Mouse (Mus musculus) ES-Bruce4 (cell line): Measurements from ENCODE around the gene Cdk10. TPM values are rescaled to one million over a fixed set of nuclear protein-coding genes. Genes with fewer than 3 reads are reported as not detected.
"Not testable (repeated sequence)": the region's sequence is repeated elsewhere in the genome, so short reads cannot be mapped to it uniquely, and the experiment has no call there.

Experiments used
- H3K27ac ChIP-seq: 2 replicates; pipeline ENCODE4 v1.5.1; 2012; ENCODE audit warnings: low read length, inconsistent platforms; ENCODE audit not compliant: insufficient read depth
- H3K27me3 ChIP-seq: 2 replicates; pipeline ENCODE4 v1.6.1; 2012; ENCODE audit warnings: mild to moderate bottlenecking, low read length, inconsistent platforms; ENCODE audit not compliant: control insufficient read depth, poor library complexity, insufficient read depth, severe bottlenecking
- H3K36me3 ChIP-seq: 2 replicates; pipeline ENCODE4 v1.6.1; 2012; ENCODE audit warnings: inconsistent platforms, mild to moderate bottlenecking, low read length, moderate library complexity; ENCODE audit not compliant: control insufficient read depth, poor library complexity, insufficient read depth, severe bottlenecking
- H3K4me1 ChIP-seq: one replicate; pipeline ENCODE4 v1.8.1; 2011; ENCODE audit warnings: low read length; ENCODE audit not compliant: control insufficient read depth, insufficient read depth
- H3K4me3 ChIP-seq: 2 replicates; pipeline ENCODE4 v1.5.1; 2011; ENCODE audit warnings: low read depth, mild to moderate bottlenecking, low read length
- H3K9ac ChIP-seq: 2 replicates; pipeline ENCODE4 v1.6.1; 2012; ENCODE audit warnings: low read depth, mild to moderate bottlenecking, inconsistent platforms; ENCODE audit not compliant: poor library complexity, severe bottlenecking
- H3K9me3 ChIP-seq: replicated peaks from 2 replicates; pipeline ENCODE4 v1.6.1; 2012; ENCODE audit warnings: mild to moderate bottlenecking, low read length, inconsistent platforms; ENCODE audit not compliant: control insufficient read depth, poor library complexity, insufficient read depth, severe bottlenecking
- CTCF ChIP-seq: IDR thresholded peaks from one replicate; pipeline ENCODE4 v1.8.1; 2011; ENCODE audit warnings: low read depth, low read length
- EP300 ChIP-seq: IDR thresholded peaks from 2 replicates; pipeline ENCODE4 v1.6.1; 2011; ENCODE audit warnings: low read depth, low read length; ENCODE audit not compliant: insufficient read depth
- POLR2A ChIP-seq: IDR thresholded peaks from one replicate; pipeline ENCODE4 v1.8.1; 2011; ENCODE audit warnings: low read length; ENCODE audit not compliant: insufficient read depth
- polyA plus RNA-seq: library from polyadenylated mRNA; stranded (reverse); fragments of >200 nt; gene quantifications from 2 replicates; pipeline ENCODE4 v1.2.4, GENCODE M21; 2011; ENCODE audit warnings: low read depth; ENCODE audit not compliant: missing spikeins, insufficient read depth, insufficient read length

Cdk10 gene
- polyA plus RNA-seq, 1 experiment, result 34.3 TPM

GRCm38 (mm10) chr8:123228416-123228815 lies 3.8 kb downstream of the Cdk10 start:
- Histone ChIP-seq H3K27me3 (no peaks in the 10 kb centered on the region), H3K36me3 (peaks cover 11% of the 10 kb centered on the region; the same call in 1 of the 2 replicates), H3K9me3 (no peaks in the 10 kb centered on the region), H3K9ac (no peak overlapping the region), H3K4me1 (no peaks in the 10 kb centered on the region), H3K27ac (no peak overlapping the region), H3K4me3 (no peak overlapping the region)
- TF ChIP-seq CTCF, result no peak
- TF ChIP-seq EP300, result no peak
- TF ChIP-seq POLR2A, result no peak

DNA sequence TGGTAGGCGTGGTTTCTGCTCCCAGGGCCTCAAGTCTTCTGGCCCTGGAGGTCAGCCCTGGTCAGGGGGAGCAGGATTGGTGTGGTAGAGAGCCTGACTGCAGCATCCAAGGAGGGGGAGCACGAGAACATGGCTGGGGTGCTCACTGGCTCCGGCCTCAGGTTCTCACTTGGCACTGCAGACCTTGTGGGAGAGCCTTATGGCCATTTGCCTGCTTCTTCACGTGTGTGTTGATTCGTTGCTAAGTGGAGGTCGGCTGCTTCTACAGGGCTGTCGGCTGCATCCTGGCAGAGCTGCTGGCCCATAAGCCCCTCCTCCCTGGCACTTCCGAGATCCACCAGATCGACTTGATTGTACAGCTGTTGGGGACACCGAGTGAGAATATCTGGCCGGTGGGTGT lies 5.7 kb downstream of the Cdk10 start:
- not testable (repeated sequence) for H3K4me1 ChIP-seq

GRCm38 (mm10) chr8:123231742-123232141 lies 7.1 kb downstream of the Cdk10 start:
- no peak overlapping the region for H3K27ac ChIP-seq
- no peaks in the 10 kb centered on the region for H3K9me3 ChIP-seq
- TF ChIP-seq POLR2A, result no peak
- no peak for TF ChIP-seq EP300
- peak; percentile 47 for TF ChIP-seq CTCF
- no peaks in the 10 kb centered on the region for H3K27me3 ChIP-seq
- no peak overlapping the region for H3K4me3 ChIP-seq
- no peaks in the 10 kb centered on the region for H3K4me1 ChIP-seq
- no peak overlapping the region for H3K9ac ChIP-seq
- H3K36me3 ChIP-seq, result peaks cover 11% of the 10 kb centered on the region; the same call in 1 of the 2 replicates

More for the DNA sequence above, 5.7 kb downstream of the Cdk10 start:
- H3K36me3 ChIP-seq, result peaks cover 11% of the 10 kb centered on the region; the same call in 1 of the 2 replicates
- not testable (repeated sequence) for H3K27me3 ChIP-seq, H3K27ac ChIP-seq, H3K4me3 ChIP-seq, H3K9me3 ChIP-seq, H3K9ac ChIP-seq

DNA sequence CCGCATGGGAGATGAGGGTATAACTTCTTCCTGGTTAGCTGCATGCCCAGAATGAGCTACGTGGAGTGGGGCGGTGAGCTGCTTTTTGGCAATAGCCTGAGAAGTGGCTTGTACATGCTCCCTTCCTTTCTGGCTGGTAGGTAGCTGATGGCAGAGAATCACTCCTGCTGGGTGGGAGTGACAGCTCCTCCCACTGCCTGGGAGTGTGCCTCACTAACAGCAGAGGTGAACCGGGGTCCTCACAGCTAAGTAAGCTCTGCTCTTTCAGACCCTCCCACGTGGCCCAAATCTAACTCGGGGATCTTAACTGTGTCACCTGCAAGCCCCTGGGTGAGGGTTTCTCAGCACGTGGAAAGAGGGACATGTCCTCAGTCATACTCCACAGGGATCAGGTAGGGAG lies 7.9 kb downstream of the Cdk10 start:
- Histone ChIP-seq H3K36me3 (peaks cover 4% of the 10 kb centered on the region; the same call in 1 of the 2 replicates), H3K4me3 (no peak overlapping the region), H3K27ac (no peak overlapping the region), H3K9ac (no peak overlapping the region), H3K4me1 (no peaks in the 10 kb centered on the region), H3K27me3 (no peaks in the 10 kb centered on the region), H3K9me3 (no peaks in the 10 kb centered on the region)
- TF ChIP-seq CTCF (no peak), EP300 (no peak), POLR2A (no peak)

- Histone ChIP-seq H3K4me3 (no peak overlapping the region), H3K9me3 (no peaks in the 10 kb centered on the region), H3K27me3 (no peaks in the 10 kb centered on the region), H3K27ac (no peak overlapping the region), H3K4me1 (no peaks in the 10 kb centered on the region), H3K9ac (no peak overlapping the region), H3K36me3 (no peaks in the 10 kb centered on the region)
- TF ChIP-seq POLR2A, result no peak
- TF ChIP-seq CTCF, result no peak
Measured at GRCm38 (mm10) chr8:123233300-123233699, 8.7 kb downstream of the Cdk10 start.

DNA sequence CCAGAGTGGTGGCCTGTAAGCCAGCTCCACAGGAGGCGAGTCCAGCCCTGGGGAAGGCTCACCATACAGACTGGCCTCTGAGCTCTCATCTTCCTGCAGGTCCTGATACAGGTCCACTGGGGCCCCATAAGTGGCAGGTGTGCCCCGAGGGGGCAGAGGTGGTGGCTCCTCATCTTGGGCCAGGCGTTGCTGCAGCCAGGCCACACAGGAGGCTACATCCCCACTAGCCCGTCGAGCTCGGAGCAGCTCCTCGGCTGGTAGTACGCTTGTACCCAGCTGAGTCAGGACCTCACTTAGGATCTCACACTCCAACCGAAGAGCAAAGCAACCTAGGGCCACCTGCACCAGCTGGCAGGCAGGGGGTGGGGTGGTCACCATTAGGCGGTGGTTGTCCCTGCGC lies 9.1 kb downstream of the Cdk10 start:
- TF ChIP-seq CTCF (no peak), POLR2A (no peak), EP300 (no peak)
- no peaks in the 10 kb centered on the region for H3K9me3 ChIP-seq
- H3K36me3 ChIP-seq, result no peaks in the 10 kb centered on the region
- no peak overlapping the region for H3K9ac ChIP-seq
- H3K4me1 ChIP-seq, result no peaks in the 10 kb centered on the region
- H3K27ac ChIP-seq, result no peak overlapping the region
- no peak overlapping the region for H3K4me3 ChIP-seq
- no peaks in the 10 kb centered on the region for H3K27me3 ChIP-seq
